Mouse (Mus musculus) embryonic facial prominence, embryonic 10.5 days (tissue): Measurements from ENCODE around the gene Gm47969. TPM values are rescaled to one million over a fixed set of nuclear protein-coding genes. Genes with fewer than 3 reads are reported as not detected.
"Not testable (repeated sequence)": the region's sequence is repeated elsewhere in the genome, so short reads cannot be mapped to it uniquely, and the experiment has no call there.

ENCODE experiments used
- DNase-seq: peaks from one replicate; pipeline ENCODE4 v3.0.0-alpha.2; 2017; ENCODE audit warnings: low spot score
- H3K27ac ChIP-seq: fragments of 300-500 bp; sonication (generic); replicated peaks from 2 replicates; pipeline ENCODE4 v1.5.1; 2016; ENCODE audit warnings: mild to moderate bottlenecking
- H3K27me3 ChIP-seq: fragments of 300-500 bp; sonication (generic); replicated peaks from 2 replicates; pipeline ENCODE4 v1.6.1; 2016; ENCODE audit warnings: low read depth, mild to moderate bottlenecking; ENCODE audit not compliant: poor library complexity, severe bottlenecking
- H3K36me3 ChIP-seq: fragments of 300-500 bp; sonication (generic); replicated peaks from 2 replicates; pipeline ENCODE4 v1.6.1; 2016; ENCODE audit warnings: mild to moderate bottlenecking, moderate library complexity
- H3K4me1 ChIP-seq: fragments of 300-500 bp; sonication (generic); 2 replicates; pipeline ENCODE4 v1.6.1; 2016
- H3K4me3 ChIP-seq: fragments of 300-500 bp; sonication (generic); 2 replicates; pipeline ENCODE4 v1.5.1; 2016; ENCODE audit warnings: mild to moderate bottlenecking, moderate library complexity
- H3K9me3 ChIP-seq: fragments of 300-500 bp; sonication (generic); 2 replicates; pipeline ENCODE4 v1.6.1; 2016; ENCODE audit warnings: mild to moderate bottlenecking
- WGBS: fragments of 180-500 bp; shearing (Covaris S2); methylation state at CpG from one replicate; pipeline ENCODE4 v1.1.7; 2016; 5-methylcytosine and 5-hydroxymethylcytosine counted together
- polyA plus RNA-seq: library from polyadenylated mRNA; unstranded; fragments of >200 nt; fragmentation: Nextera tagmentation; extraction: Ambion mirVana; gene quantifications from 2 replicates; pipeline ENCODE4 v1.2.1, GENCODE M21; 2016

The Gm47969 gene
- polyA plus RNA-seq = not detected in 2 replicates

GRCm38 (mm10) chr1:83044882-83045427 lies at the start of gene Gm47969:
Gene Gm47969 (plus strand): TSS chr1:83044932.
- H3K4me3 ChIP-seq = no peak within 1 kb of the TSS
- DNase-seq = no peak
- WGBS = 88% methylated on average over 5 of the region's 5 CpGs
- H3K36me3 ChIP-seq = no peaks in the 10 kb centered on the region
- peaks cover 3% of the 10 kb centered on the region for H3K27me3 ChIP-seq
- no peaks in the 10 kb centered on the region for H3K9me3 ChIP-seq
- H3K27ac ChIP-seq = no peak within 1 kb of the TSS
- no peaks in the 10 kb centered on the region for H3K4me1 ChIP-seq

- WGBS = 90% methylated on average over 9 of the region's 9 CpGs
Observed at GRCm38 (mm10) chr1:83000306-83000705, 44.4 kb upstream of the Gm47969 start, which contains the start of gene Gm47959. Gene Gm47959 (plus strand): TSS chr1:83000548.

GRCm38 (mm10) chr1:83006218-83007179 lies 38.2 kb upstream of the Gm47969 start:
- Histone ChIP-seq H3K9me3 (no peaks in the 10 kb centered on the region), H3K4me3 (no peak overlapping the region), H3K27ac (no peak overlapping the region), H3K36me3 (no peaks in the 10 kb centered on the region), H3K27me3 (no peaks in the 10 kb centered on the region), H3K4me1 (no peaks in the 10 kb centered on the region)
- DNase-seq = no peak
- WGBS = 85% methylated on average over 8 of the region's 8 CpGs

More at GRCm38 (mm10) chr1:83000306-83000705, 44.4 kb upstream of the Gm47969 start, which contains the start of gene Gm47959:
- not testable (repeated sequence) for H3K4me1 ChIP-seq, H3K9me3 ChIP-seq, H3K27ac ChIP-seq, H3K27me3 ChIP-seq, H3K36me3 ChIP-seq, DNase-seq, H3K4me3 ChIP-seq

- Histone ChIP-seq H3K4me1 (no peaks in the 10 kb centered on the region), H3K9me3 (no peaks in the 10 kb centered on the region), H3K27me3 (no peaks in the 10 kb centered on the region), H3K4me3 (no peak overlapping the region), H3K36me3 (no peaks in the 10 kb centered on the region), H3K27ac (no peak overlapping the region)
- DNase-seq = no peak
- 80% methylated on average over 6 of the region's 6 CpGs for WGBS
Observed at GRCm38 (mm10) chr1:83007471-83007870, 37.3 kb upstream of the Gm47969 start.

GRCm38 (mm10) chr1:83014477-83014876 lies 30.3 kb upstream of the Gm47969 start:
- Histone ChIP-seq H3K27ac (no peak overlapping the region), H3K9me3 (no peaks in the 10 kb centered on the region), H3K27me3 (no peaks in the 10 kb centered on the region), H3K4me3 (no peak overlapping the region), H3K36me3 (no peaks in the 10 kb centered on the region), H3K4me1 (no peaks in the 10 kb centered on the region)
- no peak for DNase-seq
- 93% methylated on average over 3 of the region's 3 CpGs for WGBS

GRCm38 (mm10) chr1:83015329-83015879 lies 29.3 kb upstream of the Gm47969 start:
- H3K4me1 ChIP-seq = no peaks in the 10 kb centered on the region
- no peak overlapping the region for H3K27ac ChIP-seq
- H3K9me3 ChIP-seq = no peaks in the 10 kb centered on the region
- WGBS = 88% methylated on average over 10 of the region's 10 CpGs
- no peak overlapping the region for H3K4me3 ChIP-seq
- H3K27me3 ChIP-seq = no peaks in the 10 kb centered on the region
- DNase-seq = no peak
- H3K36me3 ChIP-seq = no peaks in the 10 kb centered on the region

GRCm38 (mm10) chr1:83016556-83016955 lies 28.2 kb upstream of the Gm47969 start:
- 76% methylated on average over 1 of the region's 1 CpGs for WGBS
- Histone ChIP-seq H3K27ac (no peak overlapping the region), H3K4me1 (no peaks in the 10 kb centered on the region), H3K4me3 (no peak overlapping the region), H3K27me3 (no peaks in the 10 kb centered on the region), H3K9me3 (no peaks in the 10 kb centered on the region), H3K36me3 (no peaks in the 10 kb centered on the region)
- no peak for DNase-seq

GRCm38 (mm10) chr1:83031950-83032349 lies 12.8 kb upstream of the Gm47969 start:
- 57% methylated on average over 1 of the region's 1 CpGs for WGBS
- no peak for DNase-seq
- no peaks in the 10 kb centered on the region for H3K36me3 ChIP-seq
- H3K27me3 ChIP-seq = no peaks in the 10 kb centered on the region
- H3K4me1 ChIP-seq = no peaks in the 10 kb centered on the region; the same call in 1 of the 2 replicates
- no peaks in the 10 kb centered on the region for H3K9me3 ChIP-seq
- H3K4me3 ChIP-seq = no peak overlapping the region
- H3K27ac ChIP-seq = no peak overlapping the region

- no peaks in the 10 kb centered on the region for H3K36me3 ChIP-seq
- no peaks in the 10 kb centered on the region for H3K9me3 ChIP-seq
- H3K4me3 ChIP-seq = no peak overlapping the region
- H3K27me3 ChIP-seq = no peaks in the 10 kb centered on the region
- no peak for DNase-seq
- 93% methylated on average over 6 of the region's 6 CpGs for WGBS
- peaks cover under 1% of the 10 kb centered on the region; the same call in 1 of the 2 replicates for H3K4me1 ChIP-seq
- no peak overlapping the region for H3K27ac ChIP-seq
Observed at GRCm38 (mm10) chr1:83032508-83032907, 12.2 kb upstream of the Gm47969 start.

GRCm38 (mm10) chr1:83034509-83034908 lies 10.2 kb upstream of the Gm47969 start:
- DNase-seq = no peak
- Histone ChIP-seq H3K4me3 (no peak overlapping the region), H3K4me1 (peaks cover 11% of the 10 kb centered on the region; the same call in 1 of the 2 replicates), H3K27ac (no peak overlapping the region), H3K36me3 (no peaks in the 10 kb centered on the region), H3K9me3 (no peaks in the 10 kb centered on the region), H3K27me3 (0 out of 2 replicates have a peak, but pooled peaks cover 3% of the 10 kb centered on the region)
- WGBS = 75% methylated on average over 5 of the region's 5 CpGs

GRCm38 (mm10) chr1:83036892-83037667 lies 7.7 kb upstream of the Gm47969 start:
- Histone ChIP-seq H3K4me3 (no peak overlapping the region), H3K9me3 (no peaks in the 10 kb centered on the region), H3K27ac (no peak overlapping the region), H3K4me1 (peaks cover 11% of the 10 kb centered on the region; the same call in 1 of the 2 replicates), H3K36me3 (no peaks in the 10 kb centered on the region), H3K27me3 (peaks cover 3% of the 10 kb centered on the region; the same call in 1 of the 2 replicates)
- no peak for DNase-seq
- 65% methylated on average over 11 of the region's 11 CpGs for WGBS
